Mouse (Mus musculus): ENCODE measurements around the gene Tnfrsf13c.

GRCm38 (mm10) chr15:82197246-82197750 lies 26.9 kb downstream of the Tnfrsf13c start:
- TF ChIP-seq SMC3 (IDR thresholded peaks at IDR 0.05; ENCODE audit: low read depth, low read length): no peak
- no peak for TF ChIP-seq POLR2A (IDR thresholded peaks at IDR 0.05; ENCODE audit: low read depth, low read length)
- TF ChIP-seq GABPA (IDR thresholded peaks at IDR 0.05; ENCODE audit: insufficient replicate concordance, low read depth, low read length): no peak
- no peak for TF ChIP-seq USF1 (IDR thresholded peaks at IDR 0.05; ENCODE audit: low read depth, low read length)

Measured in CH12.LX (cell line).